Mouse (Mus musculus): Measurements from ENCODE around the gene Mchr1. TPM values are rescaled to one million over a fixed set of nuclear protein-coding genes. Genes with fewer than 3 reads are reported as not detected.

The Mchr1 gene
- polyA plus RNA-seq, 1 experiment from 2014 or later, result 0.09 TPM

DNA sequence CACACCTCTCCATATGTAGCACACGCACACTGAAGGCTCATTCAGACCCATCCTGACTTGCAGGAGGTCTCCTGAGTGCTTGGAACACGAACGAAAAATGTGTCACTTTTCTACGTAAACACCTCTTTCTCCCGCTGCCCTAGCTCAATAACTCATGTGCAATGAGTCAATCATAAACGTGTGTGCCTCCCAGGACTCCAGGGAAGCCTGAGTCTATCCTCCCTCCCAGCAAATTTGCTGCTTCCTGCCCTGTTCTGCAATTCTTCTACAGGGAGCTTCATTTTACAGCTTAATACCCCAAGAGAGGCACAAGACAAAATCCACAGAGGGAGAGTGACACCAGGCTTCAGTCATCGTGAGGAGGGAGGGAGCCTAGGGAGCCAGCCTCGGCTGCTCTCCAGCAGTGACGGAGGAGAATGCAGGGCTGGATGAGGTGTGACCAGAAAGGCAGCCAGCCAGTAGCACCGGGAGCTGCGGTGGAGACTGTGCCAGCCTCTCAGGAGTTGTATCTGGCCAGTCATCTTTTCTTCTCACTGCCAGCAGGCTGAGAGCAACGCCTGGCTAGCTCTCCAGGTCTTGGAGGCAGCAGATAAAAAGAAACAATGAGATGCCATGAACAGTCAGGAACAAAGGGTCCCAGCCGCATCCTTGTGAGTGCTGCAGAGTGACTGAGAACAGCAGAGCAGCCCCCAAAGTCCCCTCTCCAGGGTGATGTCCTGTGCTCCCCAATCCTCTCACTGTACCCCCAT, 37.2 kb downstream of the Mchr1 start:
- H3K9ac ChIP-seq (ENCODE audit: low read depth, low read length), result peak overlapping the region; percentile 24; the same call in 1 of the 2 replicates
- no peaks in the 10 kb centered on the region for H3K36me3 ChIP-seq (ENCODE audit: control insufficient read depth, insufficient read depth, low read length)
- DNase-seq (ENCODE audit: low spot score) (peak; percentile 32), ATAC-seq (ENCODE audit: low FRiP score) (0 out of 2 replicates have a peak, but pooled peaks have one; percentile 22)
- WGBS, result 22% methylated on average over 13 of the region's 13 CpGs
- no peaks in the 10 kb centered on the region for H3K9me3 ChIP-seq (ENCODE audit: control insufficient read depth, low read length)
- H3K4me2 ChIP-seq (replicated peaks; ENCODE audit: low read depth, low read length), result no peak overlapping the region
- peak overlapping the region; percentile 45; the same call in 1 of the 2 replicates for H3K27ac ChIP-seq (ENCODE audit: low read depth, low read length)
- H3K4me3 ChIP-seq (ENCODE audit: low read depth, low read length), result no peak overlapping the region
- H3K4me1 ChIP-seq (replicated peaks; ENCODE audit: control insufficient read depth, insufficient read depth, low read length), result no peaks in the 10 kb centered on the region; the same call in 1 of the 2 replicates
- no peaks in the 10 kb centered on the region for H3K27me3 ChIP-seq (ENCODE audit: control insufficient read depth, insufficient read depth, low read length)

DNA sequence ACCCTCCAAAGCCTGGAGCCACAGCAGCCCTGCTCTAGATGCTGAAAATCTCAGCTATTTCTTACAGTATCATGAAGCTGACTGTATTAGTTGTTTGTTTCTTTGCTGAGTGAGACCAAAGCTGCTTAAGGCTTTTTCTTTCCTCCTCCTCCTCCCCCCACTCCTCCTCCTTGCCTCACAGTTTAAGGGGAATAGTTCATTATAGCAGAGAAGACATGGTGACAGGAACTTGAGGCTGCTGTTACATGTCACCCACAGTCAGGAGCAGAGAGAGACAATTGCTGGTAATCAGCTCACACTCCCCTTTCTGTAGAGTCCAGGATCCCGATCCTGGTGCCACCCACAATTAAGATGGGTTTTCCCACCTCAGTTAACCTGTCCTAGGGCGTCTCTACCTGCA, 38.1 kb downstream of the Mchr1 start:
- Histone ChIP-seq H3K27me3 (ENCODE audit: control insufficient read depth, insufficient read depth, low read length) (no peaks in the 10 kb centered on the region), H3K4me3 (ENCODE audit: low read depth, low read length) (no peak overlapping the region), H3K9me3 (ENCODE audit: control insufficient read depth, low read length) (no peaks in the 10 kb centered on the region), H3K4me2 (replicated peaks; ENCODE audit: low read depth, low read length) (no peak overlapping the region), H3K27ac (ENCODE audit: low read depth, low read length) (no peak overlapping the region), H3K4me1 (replicated peaks; ENCODE audit: control insufficient read depth, insufficient read depth, low read length) (no peaks in the 10 kb centered on the region; the same call in 1 of the 2 replicates), H3K36me3 (ENCODE audit: control insufficient read depth, insufficient read depth, low read length) (no peaks in the 10 kb centered on the region), H3K9ac (ENCODE audit: low read depth, low read length) (no peak overlapping the region)
- no peak for DNase-seq (ENCODE audit: low spot score)
- ATAC-seq (ENCODE audit: low FRiP score), result no peak
- WGBS, result 54% methylated on average over 2 of the region's 2 CpGs

DNA sequence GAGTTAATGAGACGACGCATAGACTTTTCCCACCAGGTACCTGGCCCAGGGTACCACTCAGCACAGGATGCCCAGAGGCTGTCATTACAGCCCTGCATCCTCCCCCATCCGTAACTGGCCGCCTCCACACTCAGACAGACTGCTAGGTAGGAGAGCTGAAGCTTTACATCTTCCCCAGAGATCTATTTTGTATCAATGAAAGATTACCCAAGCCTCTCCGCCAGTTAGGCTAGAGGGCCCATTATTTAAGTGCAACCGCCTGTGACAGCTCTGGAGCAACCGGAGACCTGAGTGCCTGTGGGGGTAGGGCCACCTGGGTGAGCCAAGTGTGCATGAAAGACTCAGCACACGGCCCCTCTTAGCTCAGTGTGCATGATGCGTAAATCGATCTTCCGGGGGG, 42.6 kb downstream of the Mchr1 start:
- ATAC-seq (ENCODE audit: low FRiP score) (peak; percentile 85), DNase-seq (ENCODE audit: low spot score) (peak; percentile 44)
- 8% methylated on average over 9 of the region's 11 CpGs for WGBS
- Histone ChIP-seq H3K9me3 (ENCODE audit: control insufficient read depth, low read length) (no peaks in the 10 kb centered on the region), H3K27me3 (ENCODE audit: control insufficient read depth, insufficient read depth, low read length) (no peaks in the 10 kb centered on the region), H3K36me3 (ENCODE audit: control insufficient read depth, insufficient read depth, low read length) (no peaks in the 10 kb centered on the region), H3K4me1 (replicated peaks; ENCODE audit: control insufficient read depth, insufficient read depth, low read length) (no peaks in the 10 kb centered on the region), H3K9ac (ENCODE audit: low read depth, low read length) (no peak overlapping the region), H3K4me3 (ENCODE audit: low read depth, low read length) (no peak overlapping the region), H3K4me2 (replicated peaks; ENCODE audit: low read depth, low read length) (no peak overlapping the region), H3K27ac (ENCODE audit: low read depth, low read length) (peak overlapping the region; percentile 39; the same call in 1 of the 2 replicates)

DNA sequence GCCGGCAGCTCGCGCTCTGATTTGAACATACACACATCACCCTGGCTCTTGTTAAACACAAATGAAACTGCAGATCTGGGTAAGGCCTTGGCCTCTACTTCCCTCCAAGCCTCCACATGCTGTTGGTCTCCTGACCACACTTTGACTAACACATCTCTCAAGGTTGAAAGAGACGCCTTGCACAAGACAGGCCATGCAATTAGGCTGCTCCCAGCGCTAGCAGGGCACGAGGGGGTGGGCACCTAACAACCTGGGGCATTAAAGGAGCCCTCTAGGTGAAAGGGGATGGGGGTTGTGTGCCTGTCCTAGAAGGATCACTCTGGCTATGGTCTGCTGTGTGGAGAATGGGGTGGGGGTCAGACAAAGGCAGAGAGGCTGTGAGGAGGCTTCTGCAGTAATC, 43.4 kb downstream of the Mchr1 start:
- 77% methylated on average over 6 of the region's 6 CpGs for WGBS
- peak overlapping the region; percentile 10; the same call in 1 of the 2 replicates for H3K27ac ChIP-seq (ENCODE audit: low read depth, low read length)
- H3K36me3 ChIP-seq (ENCODE audit: control insufficient read depth, insufficient read depth, low read length), result no peaks in the 10 kb centered on the region

DNA sequence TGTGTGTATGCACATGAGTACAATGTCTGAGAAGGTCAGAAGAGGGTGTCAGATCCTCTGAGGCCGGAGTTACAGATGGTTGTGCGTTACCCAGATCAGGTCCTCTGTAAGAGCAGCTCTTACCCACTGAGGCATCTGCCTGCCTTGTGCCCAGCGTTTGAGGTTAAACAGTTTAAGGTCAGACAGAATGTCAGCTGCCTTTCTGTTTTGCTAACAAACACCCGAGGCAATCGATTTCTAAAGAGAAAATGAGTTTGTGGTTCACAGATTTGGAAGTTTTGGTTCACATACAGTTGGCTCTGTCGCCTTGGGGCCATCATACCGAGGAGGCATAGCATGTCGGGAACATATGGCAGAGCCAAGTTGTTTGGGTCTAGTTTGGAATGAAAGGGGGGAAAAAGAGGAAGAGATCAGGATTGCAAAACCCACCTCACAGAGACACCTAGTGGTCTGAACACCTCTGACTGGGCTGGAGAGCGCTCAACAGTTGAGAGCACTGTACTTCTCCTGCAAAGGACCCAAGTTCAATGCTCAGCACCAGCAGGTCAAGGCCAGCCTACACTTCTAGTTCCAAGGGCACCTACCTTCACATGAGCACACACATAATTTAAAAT, 48.9 kb downstream of the Mchr1 start:
- ATAC-seq (ENCODE audit: low FRiP score) (no peak), DNase-seq (ENCODE audit: low spot score) (no peak)
- 83% methylated on average over 9 of the region's 9 CpGs for WGBS
- Histone ChIP-seq H3K27me3 (ENCODE audit: control insufficient read depth, insufficient read depth, low read length) (no peaks in the 10 kb centered on the region), H3K4me3 (ENCODE audit: low read depth, low read length) (no peak overlapping the region), H3K9me3 (ENCODE audit: control insufficient read depth, low read length) (no peaks in the 10 kb centered on the region), H3K9ac (ENCODE audit: low read depth, low read length) (no peak overlapping the region), H3K36me3 (ENCODE audit: control insufficient read depth, insufficient read depth, low read length) (no peaks in the 10 kb centered on the region), H3K4me2 (replicated peaks; ENCODE audit: low read depth, low read length) (no peak overlapping the region), H3K27ac (ENCODE audit: low read depth, low read length) (no peak overlapping the region), H3K4me1 (replicated peaks; ENCODE audit: control insufficient read depth, insufficient read depth, low read length) (no peaks in the 10 kb centered on the region)

More for the DNA sequence above, 43.4 kb downstream of the Mchr1 start:
- no peaks in the 10 kb centered on the region for H3K27me3 ChIP-seq (ENCODE audit: control insufficient read depth, insufficient read depth, low read length)
- ATAC-seq (ENCODE audit: low FRiP score), result no peak
- no peak overlapping the region for H3K9ac ChIP-seq (ENCODE audit: low read depth, low read length)
- no peak overlapping the region for H3K4me2 ChIP-seq (replicated peaks; ENCODE audit: low read depth, low read length)
- no peak for DNase-seq (ENCODE audit: low spot score)
- H3K9me3 ChIP-seq (ENCODE audit: control insufficient read depth, low read length), result no peaks in the 10 kb centered on the region
- H3K4me3 ChIP-seq (ENCODE audit: low read depth, low read length), result no peak overlapping the region
- no peaks in the 10 kb centered on the region for H3K4me1 ChIP-seq (replicated peaks; ENCODE audit: control insufficient read depth, insufficient read depth, low read length)

Other genes with a start within 250 kb of the Mchr1 start
- gene Mrtfa, start 44.7 kb upstream of the Mchr1 start, polyA plus RNA-seq (2014; fragmentation: Nextera tagmentation; extraction: Ambion mirVana), result 19.6 and 31.9 TPM in 2 replicates
- gene Slc25a17, start 125.3 kb downstream of the Mchr1 start, polyA plus RNA-seq (2014; fragmentation: Nextera tagmentation; extraction: Ambion mirVana), result 111 and 118 TPM in 2 replicates
- 178 TPM in 2 replicates for gene St13, start 164.6 kb downstream of the Mchr1 start, polyA plus RNA-seq (2014; fragmentation: Nextera tagmentation; extraction: Ambion mirVana)
- 6.8 and 7.0 TPM in 2 replicates for gene Xpnpep3, start 164.6 kb downstream of the Mchr1 start, polyA plus RNA-seq (2014; fragmentation: Nextera tagmentation; extraction: Ambion mirVana)
- gene Dnajb7, start 172.8 kb downstream of the Mchr1 start, polyA plus RNA-seq (2014; fragmentation: Nextera tagmentation; extraction: Ambion mirVana), result 0.92 and 1.2 TPM in 2 replicates
- gene Rbx1, start 230.8 kb downstream of the Mchr1 start, polyA plus RNA-seq (2014; fragmentation: Nextera tagmentation; extraction: Ambion mirVana), result 531 and 563 TPM in 2 replicates